In the genomic region with DNA sequence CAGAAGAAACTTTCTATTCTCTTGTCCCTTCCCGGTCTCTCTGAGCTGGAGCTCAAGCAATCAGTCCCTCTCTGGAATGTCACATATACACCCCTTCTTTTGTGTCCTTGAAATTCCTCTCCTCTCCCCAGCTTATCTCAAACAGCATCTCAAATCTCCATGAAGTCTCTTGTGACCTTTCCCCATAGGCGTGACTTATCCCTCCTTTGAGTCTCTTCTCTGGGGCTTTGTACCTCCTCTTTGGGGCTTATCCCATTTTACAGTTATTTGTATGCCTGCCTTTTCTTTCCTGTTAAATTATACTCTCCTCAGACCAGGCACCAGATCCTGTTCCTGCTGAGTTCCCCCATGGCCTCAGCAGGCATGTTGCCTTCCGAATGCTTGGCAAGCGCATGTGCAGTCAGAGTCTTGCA, we compare ENCODE assay signal across 29 mouse cellular contexts.
DNase-seq lines count a peak whose midpoint lies in the region; ATAC-seq lines count a peak whose summit lies in the region.
"Had no signal": no experiment of that assay in that cellular context is flagged by ENCODE, and none has a peak within 500 bp of the region (broad histone marks: within the 10 kb centered on the region; RNA-seq: fewer than 3 reads in every experiment).

No protein-coding gene starts in this region.

- H3K36me3 ChIP-seq in hindbrain, embryonic 10.5 days, result no peaks in the 10 kb centered on the region
- H3K36me3 ChIP-seq in hindbrain, embryonic 13.5 days, result no peaks in the 10 kb centered on the region
- no peaks in the 10 kb centered on the region for H3K36me3 ChIP-seq in midbrain, embryonic 11.5 days (ENCODE audit: control insufficient read depth, insufficient read depth, low read length)
- no peaks in the 10 kb centered on the region for H3K36me3 ChIP-seq in midbrain, embryonic 16.5 days (ENCODE audit: control insufficient read depth, insufficient read depth, low read length)
- no peaks in the 10 kb centered on the region for H3K36me3 ChIP-seq in midbrain, embryonic 15.5 days (replicated peaks)
- H3K36me3 ChIP-seq: embryonic facial prominence, embryonic 12.5 days; forebrain, embryonic 10.5 days; forebrain, embryonic 15.5 days; G1E; heart, embryonic 13.5 days; limb, embryonic 13.5 days; lung, embryonic 15.5 days had no signal

- H3K4me1 ChIP-seq in hindbrain, embryonic 10.5 days (replicated peaks), result peaks cover 25% of the 10 kb centered on the region
- 0 out of 2 replicates have a peak, but pooled peaks cover 7% of the 10 kb centered on the region for H3K4me1 ChIP-seq in hindbrain, embryonic 13.5 days (replicated peaks)
- peaks cover 8% of the 10 kb centered on the region; the same call in 1 of the 2 replicates for H3K4me1 ChIP-seq in midbrain, embryonic 11.5 days (ENCODE audit: control insufficient read depth, insufficient read depth, low read length)
- H3K4me1 ChIP-seq in midbrain, embryonic 16.5 days (ENCODE audit: control insufficient read depth, insufficient read depth, low read length), result 0 out of 2 replicates have a peak, but pooled peaks cover 4% of the 10 kb centered on the region
- H3K4me1 ChIP-seq in midbrain, embryonic 15.5 days, result no peaks in the 10 kb centered on the region
- H3K4me1 ChIP-seq: embryonic facial prominence, embryonic 12.5 days; forebrain, embryonic 15.5 days had no signal

- H3K9me3 ChIP-seq in hindbrain, embryonic 10.5 days, result no peaks in the 10 kb centered on the region
- no peaks in the 10 kb centered on the region for H3K9me3 ChIP-seq in hindbrain, embryonic 13.5 days
- no peaks in the 10 kb centered on the region for H3K9me3 ChIP-seq in midbrain, embryonic 11.5 days (ENCODE audit: control insufficient read depth, low read length)
- no peaks in the 10 kb centered on the region for H3K9me3 ChIP-seq in midbrain, embryonic 16.5 days (replicated peaks; ENCODE audit: control insufficient read depth, low read length, poor library complexity, severe bottlenecking)
- H3K9me3 ChIP-seq in midbrain, embryonic 15.5 days, result no peaks in the 10 kb centered on the region
- H3K9me3 ChIP-seq: embryonic facial prominence, embryonic 12.5 days; forebrain, embryonic 10.5 days; forebrain, embryonic 15.5 days; G1E; heart, embryonic 13.5 days; limb, embryonic 13.5 days; lung, embryonic 15.5 days; megakaryocyte, embryonic 14.5 days had no signal

- H3K27ac ChIP-seq in hindbrain, embryonic 10.5 days, result no peak overlapping the region
- H3K27ac ChIP-seq in hindbrain, embryonic 13.5 days, result no peak overlapping the region
- no peak overlapping the region for H3K27ac ChIP-seq in midbrain, embryonic 11.5 days (ENCODE audit: low read depth, low read length)
- no peak overlapping the region for H3K27ac ChIP-seq in midbrain, embryonic 16.5 days (ENCODE audit: low read length)
- H3K27ac ChIP-seq in midbrain, embryonic 15.5 days, result no peak overlapping the region
- H3K27ac ChIP-seq: embryonic facial prominence, embryonic 12.5 days; forebrain, embryonic 10.5 days; forebrain, embryonic 15.5 days; heart, adult 2 months; heart, embryonic 13.5 days; limb, embryonic 13.5 days; lung, embryonic 15.5 days; stomach, postnatal 0 days had no signal

- H3K27me3 ChIP-seq in hindbrain, embryonic 10.5 days (ENCODE audit: insufficient read depth, poor library complexity, severe bottlenecking), result peaks cover 5% of the 10 kb centered on the region
- no peaks in the 10 kb centered on the region for H3K27me3 ChIP-seq in hindbrain, embryonic 13.5 days
- peaks cover 2% of the 10 kb centered on the region; the same call in 1 of the 2 replicates for H3K27me3 ChIP-seq in midbrain, embryonic 11.5 days (ENCODE audit: control insufficient read depth, insufficient read depth, low read length)
- no peaks in the 10 kb centered on the region for H3K27me3 ChIP-seq in midbrain, embryonic 16.5 days (ENCODE audit: control insufficient read depth, insufficient read depth, low read depth, low read length)
- H3K27me3 ChIP-seq in midbrain, embryonic 15.5 days (replicated peaks), result peaks cover 13% of the 10 kb centered on the region; the same call in 1 of the 2 replicates
- H3K27me3 ChIP-seq: CH12.LX; embryonic facial prominence, embryonic 12.5 days; forebrain, embryonic 15.5 days; lung, embryonic 15.5 days had no signal

- no peak overlapping the region for H3K4me3 ChIP-seq in hindbrain, embryonic 10.5 days
- H3K4me3 ChIP-seq in hindbrain, embryonic 13.5 days, result no peak overlapping the region
- H3K4me3 ChIP-seq in midbrain, embryonic 11.5 days (ENCODE audit: low read depth, low read length), result no peak overlapping the region
- no peak overlapping the region for H3K4me3 ChIP-seq in midbrain, embryonic 16.5 days (ENCODE audit: low read depth, low read length)
- no peak overlapping the region for H3K4me3 ChIP-seq in midbrain, embryonic 15.5 days
- H3K4me3 ChIP-seq: embryonic facial prominence, embryonic 12.5 days; forebrain, embryonic 10.5 days; forebrain, embryonic 15.5 days; heart, adult 2 months; heart, embryonic 13.5 days; limb, embryonic 13.5 days; lung, embryonic 15.5 days; megakaryocyte, embryonic 14.5 days had no signal

- WGBS in hindbrain, embryonic 10.5 days, result 11% methylated on average over 4 of the region's 4 CpGs
- WGBS in hindbrain, embryonic 13.5 days, result 23% methylated on average over 4 of the region's 4 CpGs
- WGBS in midbrain, embryonic 11.5 days, result 7% methylated on average over 4 of the region's 4 CpGs
- WGBS in midbrain, embryonic 16.5 days, result 12% methylated on average over 4 of the region's 4 CpGs
- WGBS in midbrain, embryonic 15.5 days, result 12% methylated on average over 4 of the region's 4 CpGs

- peak; percentile 17 to 35 for DNase-seq in cerebellum, postnatal 10 days
- no peak for DNase-seq in cerebellum, adult 9-11 months
- peak; percentile 17 for DNase-seq in hindbrain, embryonic 10.5 days (ENCODE audit: low spot score)
- DNase-seq in midbrain, embryonic 11.5 days (ENCODE audit: low spot score, missing footprints), result peak; percentile 86
- no peak for DNase-seq in right cerebral cortex, postnatal 4 days
- DNase-seq: adrenal gland, postnatal 14 days; heart, adult 2 months; heart, postnatal 10 days; kidney, adult 11 months; kidney, postnatal 14 days; lung, postnatal 4 days; right cerebral cortex, adult 18-20 months; thymus, adult 18-20 months; thymus, postnatal 25 days had no signal

- H3K4me2 ChIP-seq in hindbrain, embryonic 13.5 days, result no peak overlapping the region
- H3K4me2 ChIP-seq in midbrain, embryonic 11.5 days, result no peak overlapping the region
- H3K4me2 ChIP-seq in midbrain, embryonic 16.5 days (ENCODE audit: low read length), result no peak overlapping the region
- H3K4me2 ChIP-seq in midbrain, embryonic 15.5 days, result no peak overlapping the region
- H3K4me2 ChIP-seq: embryonic facial prominence, embryonic 12.5 days; forebrain, embryonic 15.5 days; heart, embryonic 13.5 days; limb, embryonic 13.5 days; liver, embryonic 11.5 days; lung, embryonic 15.5 days had no signal

- no peak overlapping the region for H3K9ac ChIP-seq in hindbrain, embryonic 13.5 days
- no peak overlapping the region for H3K9ac ChIP-seq in midbrain, embryonic 11.5 days (ENCODE audit: low read length)
- no peak overlapping the region for H3K9ac ChIP-seq in midbrain, embryonic 16.5 days (ENCODE audit: low read depth, low read length)
- no peak overlapping the region for H3K9ac ChIP-seq in midbrain, embryonic 15.5 days
- H3K9ac ChIP-seq: embryonic facial prominence, embryonic 12.5 days; forebrain, embryonic 15.5 days; heart, embryonic 13.5 days; limb, embryonic 13.5 days; lung, embryonic 15.5 days had no signal

- no peak for ATAC-seq in hindbrain, embryonic 13.5 days (ENCODE audit: low FRiP score)
- ATAC-seq in midbrain, embryonic 11.5 days (ENCODE audit: low FRiP score), result peak; percentile 90
- no peak for ATAC-seq in midbrain, embryonic 16.5 days
- peak; percentile 58; the same call in 1 of the 2 replicates for ATAC-seq in midbrain, embryonic 15.5 days (replicated peaks)
- ATAC-seq: forebrain, embryonic 15.5 days; inflammation-experienced regulatory T-cells, adult 6 months had no signal

Comparison
In these comparisons a context has a peak if more than half of its experiments do, and no peak if none do; other contexts are left out.
1. DNase-seq: peak in cerebellum, postnatal 10 days (2 of 2), hindbrain, embryonic 10.5 days (single experiment) and midbrain, embryonic 11.5 days (single experiment); none in cerebellum, adult 9-11 months (single experiment) and right cerebral cortex, postnatal 4 days (single experiment).
2. ATAC-seq: peak in midbrain, embryonic 11.5 days (single experiment) and midbrain, embryonic 15.5 days (single experiment); none in hindbrain, embryonic 13.5 days (single experiment) and midbrain, embryonic 16.5 days (single experiment).